ENCODE assay signal across 10 mouse cellular contexts in genomic region chrX:36352446-36352845, GRCm38 (mm10). TPM values are rescaled to one million over a fixed set of nuclear protein-coding genes. Genes with fewer than 3 reads are reported as not detected.
DNase-seq lines count a peak whose midpoint lies in the region; ATAC-seq and TF ChIP-seq lines count a peak whose summit lies in the region.
"Had no signal": no experiment of that assay in that cellular context is flagged by ENCODE, and none has a peak within 500 bp of the region (broad histone marks: within the 10 kb centered on the region; RNA-seq: fewer than 3 reads in every experiment).

No protein-coding gene starts in this region.

- no peak overlapping the region for H3K27ac ChIP-seq in left cerebral cortex, adult 2 months
- no peak overlapping the region for H3K27ac ChIP-seq in forebrain, embryonic 16.5 days (ENCODE audit: low read length)
- H3K27ac ChIP-seq: liver, embryonic 14.5 days had no signal

- intact Hi-C loops in left cerebral cortex, adult 2 months (cut with DNase I): no loop called here
- intact Hi-C loops in left cerebral cortex, postnatal 36 days (cut with DNase I): loop anchor here (5.0 kb wide), 1 partner anchor 125 kb away; no protein-coding TSS in a partner anchor

- no peaks in the 10 kb centered on the region for H3K36me3 ChIP-seq in forebrain, embryonic 16.5 days (ENCODE audit: control insufficient read depth, insufficient read depth)
- H3K36me3 ChIP-seq: G1E had no signal

- no peak overlapping the region for H3K4me2 ChIP-seq in forebrain, embryonic 16.5 days (ENCODE audit: low read length)

- TF ChIP-seq CTCF in left cerebral cortex, adult 2 months (IDR thresholded peaks at IDR 0.05): peak; percentile 61

- no peaks in the 10 kb centered on the region for H3K4me1 ChIP-seq in forebrain, embryonic 16.5 days (replicated peaks; ENCODE audit: control insufficient read depth, insufficient read depth, low read length)

- no peak overlapping the region for H3K9ac ChIP-seq in forebrain, embryonic 16.5 days (replicated peaks; ENCODE audit: low read depth, low read length)
- H3K9ac ChIP-seq: liver, embryonic 14.5 days had no signal

- peak; percentile 30 for DNase-seq in embryo, embryonic 10.5 days (ENCODE audit: low spot score)
- DNase-seq in embryo, embryonic 9.5 days (ENCODE audit: extremely low spot score): no peak
- peak; percentile 13 for DNase-seq in left cerebral cortex, adult 2 months (ENCODE audit: extremely low spot score in 1 of 2, low spot score in 2 of 2)
- DNase-seq in left cerebral cortex, postnatal 36 days (ENCODE audit: low spot score in 2 of 2): no peak
- DNase-seq in R1 (ENCODE audit: low read depth, low spot score): peak; percentile 2
- DNase-seq in layer of hippocampus, adult 9-11 months: peak; percentile 10

- H3K4me3 ChIP-seq in left cerebral cortex, adult 2 months: no peak overlapping the region
- no peak overlapping the region for H3K4me3 ChIP-seq in forebrain, embryonic 16.5 days (replicated peaks; ENCODE audit: low read length)

- no peak for ATAC-seq in megakaryocyte, adult 5-6 weeks (ENCODE audit: poor library complexity, severe bottlenecking)
- ATAC-seq in forebrain, embryonic 16.5 days: no peak

- H3K9me3 ChIP-seq in forebrain, embryonic 16.5 days (ENCODE audit: control insufficient read depth, low read length): no peaks in the 10 kb centered on the region
- H3K9me3 ChIP-seq: G1E had no signal

- H3K27me3 ChIP-seq in forebrain, embryonic 16.5 days (replicated peaks; ENCODE audit: control insufficient read depth, insufficient read depth, low read length): no peaks in the 10 kb centered on the region

- WGBS in forebrain, embryonic 16.5 days: 49% methylated on average over 3 of the region's 3 CpGs

RNA-seq across cellular contexts. Expression of gene Lonrf3, which starts 24.3 kb away (rescaled TPM):
- 10 to 100 TPM; 15.8 to 20.4 TPM for total RNA-seq in left cerebral cortex, adult 2 months (2021)
- total RNA-seq in left cerebral cortex, postnatal 36 days (2021): 10 to 100 TPM; 10.7 to 20.1 TPM
- 10.9 and 11.1 TPM in 2 replicates for total RNA-seq in megakaryocyte, adult 5-6 weeks (2015)
- total RNA-seq in megakaryocyte, adult 5-6 weeks (2017): 23.8 and 25.8 TPM in 2 replicates
- 0.66 and 0.77 TPM in 2 replicates for polyA plus RNA-seq in forebrain, embryonic 16.5 days (2015; fragmentation: Nextera tagmentation; extraction: Ambion mirVana)
- total RNA-seq: G1E had no signal
- polyA plus RNA-seq: G1E had no signal

RNA-seq across cellular contexts. Expression of gene Gm6268, which starts 48.6 kb away (rescaled TPM):
- total RNA-seq in left cerebral cortex, adult 2 months (2021): not detected
- total RNA-seq in left cerebral cortex, postnatal 36 days (2021): not detected
- not detected in 2 replicates for total RNA-seq in megakaryocyte, adult 5-6 weeks (2015)
- not detected in 2 replicates for total RNA-seq in megakaryocyte, adult 5-6 weeks (2017)
- not detected in 2 replicates for polyA plus RNA-seq in forebrain, embryonic 16.5 days (2015; fragmentation: Nextera tagmentation; extraction: Ambion mirVana)
- total RNA-seq: G1E had no signal
- polyA plus RNA-seq: G1E; liver, embryonic 14.5 days had no signal

Comparison
In these comparisons a context has a peak if more than half of its experiments do, and no peak if none do; other contexts are left out.
1. DNase-seq: peak in embryo, embryonic 10.5 days (single experiment), left cerebral cortex, adult 2 months (2 of 2), R1 (single experiment) and layer of hippocampus, adult 9-11 months (single experiment); none in embryo, embryonic 9.5 days (single experiment) and left cerebral cortex, postnatal 36 days (0 of 2).